17 mouse cellular contexts compared by ENCODE assay signal in the genomic region with DNA sequence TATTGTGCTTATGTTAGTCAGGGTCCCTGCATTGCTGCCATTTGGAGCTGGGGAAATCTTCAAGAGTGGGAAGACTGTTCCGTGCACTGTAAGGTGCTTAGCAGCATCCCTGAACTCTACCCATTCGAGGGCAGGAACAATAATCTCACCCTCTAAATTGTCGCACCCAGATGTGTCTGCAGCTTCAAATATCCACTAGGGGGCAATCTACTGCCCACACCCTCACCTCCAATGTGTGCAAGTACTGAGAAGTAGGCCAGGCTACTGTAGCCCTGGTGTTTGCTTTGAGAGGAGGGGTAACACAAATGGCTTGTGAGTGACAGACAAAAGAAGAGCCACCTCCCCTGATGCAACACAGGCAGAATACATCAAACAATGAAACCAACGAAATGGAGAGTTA.
DNase-seq lines count a peak whose midpoint lies in the region; ATAC-seq and TF ChIP-seq lines count a peak whose summit lies in the region.
"Had no signal": no experiment of that assay in that cellular context is flagged by ENCODE, and none has a peak within 500 bp of the region (broad histone marks: within the 10 kb centered on the region; RNA-seq: fewer than 3 reads in every experiment).

No protein-coding gene starts in this region.

- peak; percentile 34; the same call in 1 of the 2 replicates for TF ChIP-seq CTCF in cerebellum, adult 2 months (IDR thresholded peaks at IDR 0.05; ENCODE audit: borderline replicate concordance, insufficient read depth, low read depth, low read length)
- peak; percentile 40 for TF ChIP-seq CTCF in left cerebral cortex, adult 2 months (IDR thresholded peaks at IDR 0.05)
- TF ChIP-seq CTCF in liver, postnatal 0 days (IDR thresholded peaks at IDR 0.05; ENCODE audit: low read depth): peak; percentile 56

- H3K9me3 ChIP-seq in liver, postnatal 0 days (ENCODE audit: low read length): no peaks in the 10 kb centered on the region
- H3K9me3 ChIP-seq in hindbrain, embryonic 10.5 days: no peaks in the 10 kb centered on the region
- H3K9me3 ChIP-seq: forebrain, embryonic 13.5 days; heart, embryonic 13.5 days; lung, embryonic 15.5 days had no signal

- no peak for TF ChIP-seq EP300 in liver, postnatal 0 days (IDR thresholded peaks at IDR 0.05; ENCODE audit: low read depth)

- no peak for DNase-seq in cerebellum, adult 2 months
- DNase-seq in cerebellum, adult 18-20 months: no peak
- DNase-seq in left cerebral cortex, adult 2 months (ENCODE audit: extremely low spot score in 1 of 2, low spot score in 2 of 2): no peak
- DNase-seq in left cerebral cortex, postnatal 14 days (ENCODE audit: low spot score in 2 of 2): no peak
- DNase-seq in ES-CJ7 (ENCODE audit: low read depth, low spot score): peak; percentile 49
- no peak for DNase-seq in liver, postnatal 0 days
- DNase-seq in spleen, postnatal 36 days (ENCODE audit: low spot score in 2 of 2): no peak
- DNase-seq in hindbrain, embryonic 10.5 days (ENCODE audit: low spot score): no peak
- DNase-seq: adrenal gland, adult 8-10 months; B cell, adult 2 months; cerebellum, postnatal 36 days; kidney, adult 18-20 months; layer of hippocampus, postnatal 36 days; right cerebral cortex, postnatal 14 days had no signal

- H3K4me3 ChIP-seq in cerebellum, adult 2 months (replicated peaks; ENCODE audit: insufficient read depth, low read depth, low read length): no peak overlapping the region
- H3K4me3 ChIP-seq in left cerebral cortex, adult 2 months: no peak overlapping the region
- no peak overlapping the region for H3K4me3 ChIP-seq in liver, postnatal 0 days (ENCODE audit: low read depth, low read length)
- H3K4me3 ChIP-seq in hindbrain, embryonic 10.5 days: no peak overlapping the region
- H3K4me3 ChIP-seq: forebrain, embryonic 13.5 days; heart, embryonic 13.5 days; lung, embryonic 15.5 days had no signal

- 63% methylated on average over 4 of the region's 4 CpGs for WGBS in cerebellum, adult 2 months
- 69% methylated on average over 4 of the region's 4 CpGs for WGBS in liver, postnatal 0 days (ENCODE audit: insufficient replicate concordance)
- 70% methylated on average over 4 of the region's 4 CpGs for WGBS in hindbrain, embryonic 10.5 days

- no peaks in the 10 kb centered on the region for H3K4me1 ChIP-seq in cerebellum, adult 2 months (ENCODE audit: control insufficient read depth, insufficient read depth, low read length)
- no peaks in the 10 kb centered on the region for H3K4me1 ChIP-seq in liver, postnatal 0 days (ENCODE audit: insufficient read depth)
- no peaks in the 10 kb centered on the region for H3K4me1 ChIP-seq in hindbrain, embryonic 10.5 days (replicated peaks)
- H3K4me1 ChIP-seq: forebrain, embryonic 13.5 days; heart, embryonic 13.5 days; lung, embryonic 15.5 days had no signal

- intact Hi-C loops in left cerebral cortex, adult 2 months (cut with DNase I): no loop called here
- intact Hi-C loops in left cerebral cortex, postnatal 14 days (cut with DNase I): no loop called here

- H3K4me2 ChIP-seq in liver, postnatal 0 days (ENCODE audit: low read depth, low read length): no peak overlapping the region
- H3K4me2 ChIP-seq: forebrain, embryonic 13.5 days; heart, embryonic 13.5 days; lung, embryonic 15.5 days had no signal

- no peaks in the 10 kb centered on the region for H3K36me3 ChIP-seq in liver, postnatal 0 days (replicated peaks; ENCODE audit: insufficient read depth, low read length)
- no peaks in the 10 kb centered on the region for H3K36me3 ChIP-seq in hindbrain, embryonic 10.5 days
- H3K36me3 ChIP-seq: heart, embryonic 13.5 days; lung, embryonic 15.5 days had no signal

- ATAC-seq in liver, postnatal 0 days: no peak
- ATAC-seq: forebrain, embryonic 13.5 days had no signal

- H3K9ac ChIP-seq in liver, postnatal 0 days (replicated peaks): no peak overlapping the region
- H3K9ac ChIP-seq: forebrain, embryonic 13.5 days; heart, embryonic 13.5 days; lung, embryonic 15.5 days had no signal

- H3K27me3 ChIP-seq in cerebellum, adult 2 months (ENCODE audit: control insufficient read depth, insufficient read depth, low read length): no peaks in the 10 kb centered on the region
- no peaks in the 10 kb centered on the region for H3K27me3 ChIP-seq in liver, postnatal 0 days (ENCODE audit: insufficient read depth, low read length)
- 0 out of 2 replicates have a peak, but pooled peaks cover 3% of the 10 kb centered on the region for H3K27me3 ChIP-seq in hindbrain, embryonic 10.5 days (ENCODE audit: insufficient read depth, poor library complexity, severe bottlenecking)
- H3K27me3 ChIP-seq: forebrain, embryonic 13.5 days; heart, embryonic 13.5 days; lung, embryonic 15.5 days had no signal

- no peak overlapping the region for H3K27ac ChIP-seq in cerebellum, adult 2 months (ENCODE audit: insufficient read depth, low read length)
- no peak overlapping the region for H3K27ac ChIP-seq in left cerebral cortex, adult 2 months
- no peak overlapping the region for H3K27ac ChIP-seq in liver, postnatal 0 days (ENCODE audit: low read depth)
- H3K27ac ChIP-seq in hindbrain, embryonic 10.5 days: no peak overlapping the region
- H3K27ac ChIP-seq: forebrain, embryonic 13.5 days; heart, embryonic 13.5 days; lung, embryonic 15.5 days had no signal

- TF ChIP-seq POLR2A in cerebellum, adult 2 months (IDR thresholded peaks at IDR 0.05; ENCODE audit: borderline replicate concordance, insufficient read depth, low read length): no peak
